Mouse (Mus musculus) megakaryocyte, adult 5-6 weeks (primary cell): Measurements from ENCODE around the gene Sephs2. TPM values are rescaled to one million over a fixed set of nuclear protein-coding genes. Genes with fewer than 3 reads are reported as not detected.
"Not testable (repeated sequence)": the region's sequence is repeated elsewhere in the genome, so short reads cannot be mapped to it uniquely, and the experiment has no call there.

Experiments used
- ATAC-seq: 2 replicates; pipeline ENCODE4 v1.8.0; 2016; ENCODE audit warnings: mild to moderate bottlenecking, inconsistent platforms; ENCODE audit not compliant: poor library complexity, severe bottlenecking
- total RNA-seq, 2 experiments: library from RNA; stranded (forward) in 1 of 2; stranded (reverse) in 1 of 2; fragments of 153-499, 151-499 nt in 1 of 2; fragments of 221-1000, 200-1000 nt in 1 of 2; gene quantifications; 2 replicates each; pipeline versions ENCODE4 v1.2.3 to v1.2.4; 2015 to 2017

Gene Sephs2
- total RNA-seq, 2 experiments from 2014 or later, result 61.6 to 138 TPM

DNA sequence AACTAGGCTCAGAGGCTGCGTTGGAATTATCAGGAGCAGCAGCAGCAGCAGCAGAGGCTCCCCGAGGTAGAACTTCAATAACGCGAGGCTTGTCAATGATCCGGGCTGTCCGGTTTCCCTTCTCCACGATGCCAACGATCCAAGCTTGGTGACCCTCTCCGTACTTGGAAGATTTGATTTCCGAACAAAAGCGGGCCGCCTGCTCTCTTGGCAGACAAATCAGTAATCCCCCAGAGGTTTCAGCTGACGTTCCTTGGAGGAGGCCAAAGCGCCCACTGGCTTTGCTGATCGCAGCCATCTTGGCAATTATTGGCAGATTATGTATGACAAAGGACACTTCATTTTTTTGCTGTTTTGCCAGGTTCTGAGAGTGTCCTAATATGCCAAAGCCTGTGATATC is 1.3 kb downstream of the Sephs2 start:
- ATAC-seq, result no peak

DNA sequence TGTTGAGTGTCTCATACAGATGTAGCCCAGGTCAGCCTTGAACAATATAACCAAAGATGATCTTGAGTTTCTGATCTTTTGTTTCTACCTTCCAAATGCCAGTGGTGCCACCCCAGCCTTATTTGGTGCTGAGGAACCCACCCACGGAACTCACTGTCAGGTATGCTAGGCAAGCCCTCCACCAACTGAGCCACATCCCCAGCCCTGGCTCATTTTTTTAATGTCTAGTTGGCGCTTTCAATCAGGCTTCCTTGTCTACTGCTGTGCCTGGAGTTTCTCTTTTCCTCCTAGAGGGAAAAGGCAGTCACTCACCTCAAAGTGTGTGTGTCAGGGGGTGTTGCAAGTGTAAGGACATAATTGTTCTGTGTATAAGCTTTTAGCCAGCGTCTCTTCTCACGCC is 2.8 kb downstream of the Sephs2 start:
- no peak for ATAC-seq

GRCm38 (mm10) chr7:127270666-127271065 is 3.2 kb downstream of the Sephs2 start:
- ATAC-seq, result no peak

- peak; percentile 75 for ATAC-seq
These were observed 3.6 kb downstream of the Sephs2 start for GRCm38 (mm10) chr7:127270256-127270655.

GRCm38 (mm10) chr7:127263526-127263925 is 10.3 kb downstream of the Sephs2 start:
- no peak for ATAC-seq

- no peak for ATAC-seq
These were observed 11.5 kb downstream of the Sephs2 start for GRCm38 (mm10) chr7:127262218-127262961.

DNA sequence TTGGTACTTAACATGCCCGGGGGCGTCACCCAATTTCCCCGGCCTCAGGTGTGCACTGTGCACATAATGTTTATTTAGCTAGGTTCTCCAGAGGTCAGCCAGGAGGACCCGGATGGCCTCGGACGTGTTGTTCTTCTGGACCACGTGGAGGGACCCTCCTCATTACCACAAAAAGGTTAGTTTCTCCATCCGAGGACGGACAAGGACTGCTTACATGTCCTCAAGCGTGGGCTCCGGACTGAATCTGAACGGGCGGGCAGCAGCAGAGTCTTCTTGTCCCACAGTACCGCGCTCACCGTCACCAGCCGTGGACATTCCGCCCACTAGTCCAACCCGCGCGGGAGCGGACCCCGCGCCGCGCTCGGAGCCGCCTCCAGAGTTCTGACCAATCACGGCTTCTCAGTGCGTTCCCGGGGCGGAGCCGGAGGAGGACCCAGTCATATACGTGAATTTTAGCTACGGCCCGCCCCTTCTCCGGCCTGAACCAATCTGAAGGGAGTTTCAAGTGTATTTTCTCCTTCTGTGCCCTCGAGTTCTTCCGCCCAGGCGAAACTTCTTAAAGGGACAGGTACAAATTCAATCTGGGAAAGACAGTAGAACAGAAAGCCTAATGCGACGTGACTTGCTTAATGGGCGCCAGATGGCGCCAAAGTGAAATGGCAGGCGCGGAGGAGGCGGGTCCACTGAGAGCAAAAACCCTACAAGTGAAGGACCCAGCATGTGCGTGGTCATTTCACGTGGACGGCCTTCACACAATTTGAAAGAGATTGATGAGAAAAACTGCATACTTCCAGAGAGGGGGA is 13.3 kb downstream of the Sephs2 start, which contains the start of gene Dctpp1:
Dctpp1 (minus strand) TSS at position 401 of the 803 bp plus-strand sequence.
- peak; percentile 97 for ATAC-seq

DNA sequence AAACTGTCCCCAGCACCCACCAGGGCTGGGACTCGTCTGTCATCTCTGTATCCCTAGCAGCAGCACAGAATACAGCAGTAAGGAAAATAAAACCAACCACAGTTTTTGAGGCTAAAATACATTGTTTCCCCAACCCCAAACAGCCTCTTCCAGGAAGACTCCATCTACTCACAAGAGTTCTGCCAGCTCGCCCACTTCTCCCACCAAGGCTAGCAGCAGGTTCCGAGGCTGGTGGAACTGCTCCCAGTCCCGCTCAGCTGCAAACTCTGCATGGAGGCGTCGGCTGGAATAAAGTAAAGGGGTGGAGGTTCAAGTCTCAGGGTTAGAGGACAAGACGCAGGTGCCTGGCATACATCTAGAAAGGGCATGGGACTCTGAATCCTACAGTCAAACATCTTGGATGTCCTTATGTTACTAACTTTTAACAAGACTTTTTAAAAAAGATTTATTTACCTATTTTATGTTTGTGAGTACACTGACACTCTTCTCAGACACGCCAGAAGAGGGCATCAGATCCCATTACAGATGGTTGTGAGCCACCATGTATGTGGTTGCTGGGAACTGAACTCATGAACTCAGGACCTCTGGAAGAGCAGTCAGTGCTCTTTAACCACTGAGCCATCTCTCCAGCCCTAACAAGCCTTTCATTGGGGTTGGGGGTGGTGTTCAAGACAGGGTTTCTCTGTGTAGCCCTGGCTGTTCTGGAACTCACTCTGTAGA is 14.5 kb downstream of the Sephs2 start:
- no peak for ATAC-seq

- ATAC-seq, result no peak
These were observed 17.3 kb downstream of the Sephs2 start for GRCm38 (mm10) chr7:127256518-127256917.

GRCm38 (mm10) chr7:127255965-127256364 is 17.9 kb downstream of the Sephs2 start:
- no peak for ATAC-seq

DNA sequence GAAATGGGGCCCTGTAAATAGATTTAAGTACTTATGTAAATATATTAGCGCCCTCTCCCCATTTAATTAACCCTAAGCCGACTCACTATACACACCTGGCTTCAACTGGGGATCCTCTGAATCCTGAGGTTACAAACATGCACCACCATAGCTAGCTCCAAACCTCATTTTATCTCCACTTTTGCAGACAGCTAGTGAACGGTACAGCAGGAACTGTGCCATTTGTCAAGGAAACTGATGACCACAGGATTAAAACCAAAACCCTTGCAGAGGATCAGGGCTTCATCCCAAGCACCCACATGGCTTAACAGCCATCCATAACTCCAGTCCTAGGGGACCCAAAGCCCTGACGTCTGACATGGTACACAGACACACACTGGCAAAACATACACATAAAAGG is 18.8 kb downstream of the Sephs2 start:
- no peak for ATAC-seq

DNA sequence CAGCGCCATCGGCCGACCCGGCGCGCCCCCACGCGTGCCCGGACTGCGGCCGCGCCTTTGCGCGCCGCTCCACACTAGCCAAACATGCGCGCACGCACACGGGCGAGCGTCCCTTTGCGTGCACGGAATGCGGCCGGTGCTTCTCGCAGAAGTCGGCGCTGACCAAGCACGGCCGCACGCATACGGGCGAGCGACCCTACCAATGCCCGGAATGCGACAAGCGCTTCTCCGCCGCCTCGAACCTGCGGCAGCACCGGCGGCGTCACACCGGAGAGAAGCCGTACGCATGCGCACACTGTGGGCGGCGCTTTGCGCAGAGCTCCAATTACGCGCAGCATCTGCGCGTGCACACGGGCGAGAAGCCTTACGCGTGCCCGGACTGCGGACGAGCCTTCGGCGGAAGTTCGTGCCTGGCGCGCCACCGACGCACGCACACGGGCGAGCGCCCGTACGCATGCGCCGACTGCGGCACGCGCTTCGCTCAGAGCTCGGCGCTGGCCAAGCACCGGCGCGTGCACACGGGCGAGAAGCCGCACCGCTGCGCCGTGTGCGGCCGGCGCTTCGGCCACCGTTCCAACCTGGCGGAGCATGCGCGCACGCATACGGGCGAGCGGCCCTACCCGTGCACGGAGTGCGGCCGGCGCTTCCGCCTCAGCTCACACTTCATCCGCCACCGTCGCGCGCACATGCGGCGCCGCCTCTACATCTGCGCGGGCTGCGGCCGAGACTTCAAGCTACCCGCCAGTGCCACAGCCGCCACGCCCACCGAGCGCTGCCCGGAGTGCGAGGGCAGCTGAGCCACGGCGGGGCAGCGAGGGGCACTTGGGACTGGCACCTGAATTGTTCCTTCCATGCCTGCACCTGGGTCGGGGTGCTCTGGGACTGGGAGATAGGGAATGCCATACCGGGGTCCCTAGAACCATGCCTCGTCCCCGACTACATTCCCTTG is 19.8 kb downstream of the Sephs2 start:
- peak; percentile 94 for ATAC-seq

DNA sequence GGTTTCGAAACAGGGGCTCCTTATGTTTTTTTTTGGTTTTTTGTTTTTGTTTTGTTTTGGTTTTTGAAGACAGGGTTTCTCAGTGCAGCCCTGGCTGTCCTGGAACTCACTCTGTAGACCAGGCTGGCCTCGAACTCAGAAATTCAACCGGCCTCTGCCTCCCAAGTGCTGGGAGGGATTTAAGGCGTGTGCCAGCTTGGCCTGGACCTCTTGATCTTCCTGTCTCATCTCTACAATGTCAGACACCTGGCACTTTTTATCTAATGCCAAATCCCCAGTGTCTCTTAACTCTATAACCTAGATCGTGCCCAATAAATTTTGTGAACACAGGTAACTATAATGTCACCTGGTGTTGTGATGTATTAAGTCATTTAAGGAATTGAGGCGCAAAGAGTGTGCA is 20.5 kb downstream of the Sephs2 start:
- ATAC-seq, result no peak

DNA sequence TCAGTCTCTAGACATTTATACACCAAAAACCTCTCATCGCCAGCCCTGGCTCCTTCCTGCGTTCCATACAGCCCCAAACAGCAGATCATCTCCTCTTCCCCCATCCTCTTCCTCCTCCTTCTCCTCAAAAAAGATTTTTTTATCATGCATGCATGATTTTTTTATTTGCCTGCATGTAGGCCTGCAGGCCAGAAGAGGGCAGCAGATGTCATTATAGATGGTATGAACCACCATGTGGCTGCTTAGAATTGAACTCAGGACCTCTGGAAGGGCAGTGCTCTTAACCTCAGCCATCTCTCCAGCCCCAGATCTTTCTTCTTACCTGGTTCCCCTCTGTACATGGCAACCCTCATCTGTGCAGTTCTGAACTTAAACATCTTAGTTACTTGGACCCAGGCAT is 21.4 kb downstream of the Sephs2 start:
- ATAC-seq, result peak; percentile 29

- ATAC-seq, result not testable (repeated sequence)
These were observed 23.3 kb downstream of the Sephs2 start for GRCm38 (mm10) chr7:127250511-127250910.

DNA sequence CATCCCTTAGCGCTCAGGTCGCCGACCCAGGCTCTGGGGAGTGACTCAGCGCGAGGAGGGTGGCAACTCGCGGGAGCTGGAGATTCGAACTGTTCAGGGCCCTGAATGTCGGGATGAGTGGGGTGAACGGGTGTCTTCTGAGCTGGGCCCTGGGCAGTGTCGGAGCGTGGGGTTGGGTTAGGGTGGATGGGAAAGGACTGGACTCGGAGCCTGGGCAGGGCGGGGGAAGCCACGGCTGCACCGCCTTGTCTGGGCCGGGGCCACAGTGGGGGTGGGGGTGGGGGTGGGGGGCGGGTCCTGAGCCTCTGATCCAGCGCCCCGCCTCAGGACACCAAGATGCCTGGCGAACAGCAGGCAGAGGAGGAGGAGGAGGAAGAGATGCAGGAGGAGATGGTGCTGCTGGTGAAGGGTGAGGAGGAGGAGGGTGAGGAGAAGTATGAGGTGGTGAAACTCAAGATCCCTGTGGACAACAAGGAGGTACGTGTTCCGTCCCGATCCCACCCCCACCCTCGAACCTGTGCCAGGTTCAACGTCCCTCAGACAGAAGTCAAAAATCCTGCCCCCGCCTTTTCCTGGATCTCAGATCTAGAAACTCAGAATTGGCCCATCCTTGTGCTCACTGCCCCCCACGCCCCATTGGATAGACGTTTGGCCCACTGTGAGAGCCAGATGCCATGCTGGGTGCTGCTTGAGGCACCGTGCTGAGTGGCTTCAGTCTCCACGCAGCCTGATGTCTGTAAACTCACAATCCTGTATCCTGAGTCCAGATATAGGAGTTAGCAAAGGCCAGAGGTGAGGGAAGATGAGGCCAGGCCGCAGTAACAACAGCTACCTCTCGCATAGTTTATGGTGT is 29.0 kb downstream of the Sephs2 start:
- no peak for ATAC-seq

GRCm38 (mm10) chr7:127243870-127244657 is 29.8 kb downstream of the Sephs2 start, which contains the start of gene Zfp771:
Gene Zfp771, plus strand, starts transcription at chr7:127244274.
- peak; percentile 99 for ATAC-seq

DNA sequence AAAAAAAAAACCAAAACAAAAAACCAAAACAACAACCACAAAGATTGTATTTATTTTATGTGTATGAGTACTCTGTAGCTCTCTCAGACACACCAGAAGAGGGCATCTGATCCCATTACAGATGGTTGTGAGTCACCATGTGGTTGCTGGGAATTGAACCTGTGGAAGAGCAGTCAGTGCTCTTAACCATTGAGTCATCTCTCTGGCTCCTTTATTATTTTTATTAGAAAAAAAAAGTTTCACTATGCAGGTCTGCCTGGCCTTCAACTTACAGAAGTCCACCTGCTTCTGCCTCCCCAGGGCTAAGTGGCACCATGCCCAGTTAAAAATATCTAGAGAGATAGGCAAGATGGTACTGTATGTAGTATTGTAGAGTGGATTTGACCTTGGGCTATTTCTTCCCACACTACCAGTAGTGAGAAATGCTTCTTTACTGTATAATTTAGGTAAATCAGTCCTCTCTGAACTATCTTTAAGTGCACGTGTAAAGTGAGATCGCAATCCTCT is 30.4 kb downstream of the Sephs2 start:
- ATAC-seq, result no peak
